Mouse (Mus musculus) liver, adult 2 months (tissue): ENCODE data around the gene Olfr427. TPM values are rescaled to one million over a fixed set of nuclear protein-coding genes. Genes with fewer than 3 reads are reported as not detected.

ENCODE experiments used
- DNase-seq: peaks from one replicate; pipeline ENCODE4 v3.0.0-alpha.2; 2011; ENCODE audit warnings: low read depth, low spot score; ENCODE audit errors: extremely low read depth
- H3K27ac ChIP-seq: fragments of 200-500 bp; replicated peaks from 2 replicates; pipeline ENCODE4 v1.5.1; 2012; ENCODE audit warnings: low read depth, mild to moderate bottlenecking, control low read depth, inconsistent platforms, low read length; ENCODE audit not compliant: insufficient read depth
- H3K27me3 ChIP-seq: fragments of 200-500 bp; 2 replicates; pipeline ENCODE4 v1.6.1; 2012; ENCODE audit warnings: mild to moderate bottlenecking, moderate library complexity, low read length, inconsistent platforms; ENCODE audit not compliant: control insufficient read depth, insufficient read depth
- H3K36me3 ChIP-seq: fragments of 200-500 bp; 2 replicates; pipeline ENCODE4 v1.6.1; 2012; ENCODE audit warnings: low read length, inconsistent platforms; ENCODE audit not compliant: control insufficient read depth, insufficient read depth
- H3K4me1 ChIP-seq: fragments of 200-500 bp; 2 replicates; pipeline ENCODE4 v1.6.1; 2011; ENCODE audit warnings: low read length; ENCODE audit not compliant: control insufficient read depth, insufficient read depth
- H3K4me3 ChIP-seq: fragments of 200-500 bp; 2 replicates; pipeline ENCODE4 v1.5.1; 2011; ENCODE audit warnings: low read depth, mild to moderate bottlenecking, control low read depth, low read length, moderate library complexity; ENCODE audit not compliant: insufficient read depth
- H3K79me2 ChIP-seq: fragments of 200-500 bp; 2 replicates; pipeline ENCODE4 v1.6.1; 2012; ENCODE audit warnings: inconsistent platforms, mild to moderate bottlenecking, low read length, moderate library complexity; ENCODE audit not compliant: control insufficient read depth, insufficient read depth
- H3K9ac ChIP-seq: fragments of 200-500 bp; 2 replicates; pipeline ENCODE4 v1.6.1; 2012; ENCODE audit warnings: low read depth, mild to moderate bottlenecking, control low read depth, inconsistent platforms, low read length
- CTCF ChIP-seq: fragments of 200-500 bp; IDR thresholded peaks from 2 replicates; pipeline ENCODE4 v1.5.1; 2011; ENCODE audit warnings: low read depth, low read length, control low read depth
- POLR2A ChIP-seq: fragments of 200-500 bp; IDR thresholded peaks from 2 replicates; pipeline ENCODE4 v1.6.1; 2011; ENCODE audit warnings: low read length, control low read depth; ENCODE audit not compliant: insufficient read depth; ENCODE audit errors: extremely low read depth
- WGBS: fragments of 180-500 bp; shearing (Covaris S2); methylation state at CpG from one replicate; pipeline ENCODE4 v1.1.7; 2018; 5-methylcytosine and 5-hydroxymethylcytosine counted together
- polyA plus RNA-seq: library from polyadenylated mRNA; depleted of rRNA; stranded (reverse); fragments of >200 nt; gene quantifications from 2 replicates; pipeline ENCODE4 v1.2.3, GENCODE M21; 2012
- total RNA-seq: library from RNA; depleted of rRNA; stranded (reverse); fragments of >200 nt; gene quantifications from 2 replicates; pipeline ENCODE4 v1.2.3, GENCODE M21; 2014

Olfr427 gene
- total and polyA plus RNA-seq, 2 experiments = not detected

DNA sequence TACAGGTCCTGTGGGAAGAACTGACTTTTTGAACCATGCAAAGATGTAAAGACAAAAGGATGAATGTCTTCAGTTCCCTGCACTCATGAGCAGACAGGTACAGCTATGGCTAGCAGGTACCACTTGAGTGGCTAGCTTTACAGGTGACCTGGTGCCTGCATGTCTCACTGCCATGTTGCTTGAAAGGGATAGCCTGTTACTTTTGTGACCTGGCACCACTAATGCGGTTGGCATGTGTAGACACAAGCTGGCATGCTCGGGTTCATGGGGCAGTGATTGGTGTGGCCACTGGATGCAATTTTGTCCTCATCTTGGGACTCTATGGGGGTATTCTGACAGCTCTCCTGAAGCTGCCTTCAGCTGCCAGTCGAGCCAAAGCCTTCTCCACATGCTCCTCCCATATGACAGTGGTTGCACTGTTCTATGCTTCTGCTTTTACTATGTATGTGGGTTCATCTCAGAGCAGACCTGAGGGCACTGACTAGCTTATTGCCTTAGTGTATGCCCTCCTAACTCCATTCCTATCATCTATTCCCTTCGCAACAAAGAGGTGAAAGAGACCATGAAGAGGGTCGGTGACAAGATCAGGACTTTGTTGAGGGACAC lies 44.7 kb upstream of the Olfr427 start:
- H3K4me3 ChIP-seq = no peak overlapping the region
- no peaks in the 10 kb centered on the region for H3K36me3 ChIP-seq
- no peak overlapping the region for H3K9ac ChIP-seq
- no peaks in the 10 kb centered on the region for H3K79me2 ChIP-seq
- WGBS = 68% methylated on average over 5 of the region's 5 CpGs
- TF ChIP-seq CTCF (no peak), POLR2A (no peak)
- H3K4me1 ChIP-seq = no peaks in the 10 kb centered on the region
- H3K27me3 ChIP-seq = no peaks in the 10 kb centered on the region
- DNase-seq = no peak
- no peak overlapping the region for H3K27ac ChIP-seq

DNA sequence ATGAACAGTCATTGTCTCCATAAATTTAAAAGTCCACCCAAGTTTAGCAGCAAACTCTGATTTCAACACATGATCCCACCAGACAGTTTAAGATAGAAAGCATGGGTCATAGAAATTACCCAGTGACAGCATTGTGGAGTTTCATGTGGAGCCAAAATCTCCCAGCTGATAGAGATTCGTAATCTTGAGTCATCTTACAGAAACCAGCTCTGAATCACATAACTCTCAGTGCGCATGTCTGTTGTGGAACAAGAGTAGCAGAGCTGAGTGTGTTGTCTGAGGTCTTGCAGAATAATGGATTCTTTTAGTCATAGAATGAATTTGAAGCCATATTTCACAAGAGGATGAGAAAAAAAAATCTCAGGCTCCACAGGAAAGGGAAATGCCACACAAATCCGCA lies 43.7 kb upstream of the Olfr427 start:
- Histone ChIP-seq H3K27me3 (no peaks in the 10 kb centered on the region), H3K4me3 (no peak overlapping the region), H3K9ac (no peak overlapping the region), H3K4me1 (no peaks in the 10 kb centered on the region), H3K79me2 (no peaks in the 10 kb centered on the region), H3K36me3 (no peaks in the 10 kb centered on the region), H3K27ac (no peak overlapping the region)
- DNase-seq = no peak
- TF ChIP-seq POLR2A = no peak
- no peak for TF ChIP-seq CTCF
- 67% methylated on average over 3 of the region's 3 CpGs for WGBS

DNA sequence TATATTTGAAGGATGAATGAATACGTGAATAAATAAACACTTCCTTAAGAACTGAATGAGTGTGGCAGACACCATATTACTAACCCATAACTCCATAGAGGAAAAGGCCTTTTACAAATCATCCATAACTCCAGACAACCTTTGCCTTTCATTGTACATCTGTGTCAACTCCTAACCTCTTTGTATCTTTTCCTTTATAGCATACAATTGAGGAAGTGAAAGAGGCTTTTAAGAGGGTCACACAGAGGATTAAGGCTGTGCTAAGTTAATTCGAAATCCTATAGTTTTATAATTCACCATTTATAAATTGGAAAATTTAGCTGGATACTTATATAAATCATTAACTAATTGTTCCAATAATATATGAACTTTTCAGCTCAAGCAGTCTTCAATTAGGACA lies 41.4 kb upstream of the Olfr427 start:
- Histone ChIP-seq H3K79me2 (no peaks in the 10 kb centered on the region), H3K4me3 (no peak overlapping the region), H3K4me1 (no peaks in the 10 kb centered on the region), H3K27me3 (no peaks in the 10 kb centered on the region), H3K9ac (no peak overlapping the region), H3K36me3 (no peaks in the 10 kb centered on the region), H3K27ac (no peak overlapping the region)
- no peak for TF ChIP-seq POLR2A
- WGBS = 62% methylated on average over 2 of the region's 2 CpGs
- DNase-seq = no peak

DNA sequence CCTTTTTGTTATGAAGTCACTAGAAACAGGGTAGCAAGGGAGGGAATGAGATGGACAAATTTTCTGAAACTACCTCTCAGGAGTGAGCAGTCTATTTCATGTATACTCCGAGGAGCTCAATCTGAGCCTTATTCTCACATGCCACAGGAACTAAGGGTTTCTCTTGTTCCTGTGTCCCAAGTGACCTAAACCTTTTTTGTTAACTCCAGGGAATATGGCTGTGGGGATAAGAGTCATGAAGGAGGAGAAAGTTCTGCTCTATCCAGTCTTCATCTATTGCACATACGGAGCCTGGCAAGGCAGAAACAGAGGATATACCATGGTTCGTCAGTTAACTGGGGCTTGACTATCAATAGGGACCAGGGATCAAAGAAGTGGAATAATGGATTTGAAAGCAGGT lies 30.4 kb upstream of the Olfr427 start, which contains the start of gene Olfr430:
Gene Olfr430, plus strand, starts transcription at position 301 of the 400 bp plus-strand sequence.
- 78% methylated on average over 3 of the region's 3 CpGs for WGBS
- TF ChIP-seq CTCF = no peak
- TF ChIP-seq POLR2A = no peak
- Histone ChIP-seq H3K9ac (no peak within 1 kb of the TSS), H3K27me3 (no peaks in the 10 kb centered on the region), H3K27ac (no peak within 1 kb of the TSS), H3K36me3 (no peaks in the 10 kb centered on the region), H3K4me1 (no peaks in the 10 kb centered on the region), H3K79me2 (no peaks in the 10 kb centered on the region), H3K4me3 (no peak within 1 kb of the TSS)
- DNase-seq = no peak

DNA sequence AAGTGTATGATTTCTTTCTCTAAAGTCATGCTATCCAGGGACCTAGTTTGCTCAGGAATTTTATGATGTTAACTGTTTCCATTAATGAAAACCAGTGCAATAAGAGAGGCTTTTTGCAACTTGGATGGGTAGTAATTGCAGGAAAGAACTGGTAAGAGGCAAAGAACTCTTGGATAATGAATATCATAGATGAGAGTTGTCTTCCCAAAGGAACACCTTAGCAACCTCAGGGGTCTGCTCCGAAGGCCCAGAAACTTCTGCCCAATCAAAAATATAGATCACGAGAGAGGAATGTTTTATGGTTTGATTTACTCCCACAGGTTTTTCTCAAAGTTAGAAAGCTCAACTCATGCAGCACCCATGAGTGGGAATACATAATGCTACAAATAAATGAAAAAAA lies 12.7 kb upstream of the Olfr427 start, which contains the start of gene Olfr429:
Gene Olfr429, plus strand, starts transcription at position 301 of the 400 bp plus-strand sequence.
- TF ChIP-seq CTCF (no peak), POLR2A (no peak)
- H3K27me3 ChIP-seq = no peaks in the 10 kb centered on the region
- H3K79me2 ChIP-seq = no peaks in the 10 kb centered on the region
- no peak for DNase-seq
- H3K36me3 ChIP-seq = no peaks in the 10 kb centered on the region
- WGBS = 81% methylated on average over 2 of the region's 2 CpGs
- no peaks in the 10 kb centered on the region for H3K4me1 ChIP-seq
- no peak within 1 kb of the TSS for H3K4me3 ChIP-seq
- H3K27ac ChIP-seq = no peak within 1 kb of the TSS
- H3K9ac ChIP-seq = no peak within 1 kb of the TSS

DNA sequence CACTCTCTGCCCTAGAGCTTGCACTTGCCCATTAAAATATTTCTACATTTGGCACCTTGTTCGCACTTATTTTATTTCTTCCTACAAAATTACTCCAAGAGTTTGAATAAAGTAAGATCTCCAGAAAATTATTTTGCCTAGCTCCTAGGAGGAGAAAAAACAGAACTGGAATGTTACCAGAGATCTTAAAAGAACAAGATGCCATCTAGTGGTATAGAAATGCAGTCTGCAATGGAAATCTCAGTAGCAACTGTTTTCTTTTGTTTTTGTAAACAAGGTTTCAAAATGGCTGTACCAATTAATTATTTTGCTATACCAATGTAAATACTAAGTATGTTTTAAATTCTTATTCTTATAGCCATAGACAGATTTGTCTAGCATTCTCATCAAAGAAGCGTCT lies 7.0 kb downstream of the Olfr427 start:
- H3K4me1 ChIP-seq = no peaks in the 10 kb centered on the region
- DNase-seq = peak; percentile 1
- no peaks in the 10 kb centered on the region for H3K79me2 ChIP-seq
- no peak overlapping the region for H3K27ac ChIP-seq
- WGBS = 53% methylated on average over 2 of the region's 2 CpGs
- no peak for TF ChIP-seq CTCF
- TF ChIP-seq POLR2A = no peak
- no peaks in the 10 kb centered on the region for H3K27me3 ChIP-seq
- H3K4me3 ChIP-seq = no peak overlapping the region
- no peak overlapping the region for H3K9ac ChIP-seq
- no peaks in the 10 kb centered on the region for H3K36me3 ChIP-seq
